ENCODE assay signal across 8 mouse cellular contexts in the genomic region with DNA sequence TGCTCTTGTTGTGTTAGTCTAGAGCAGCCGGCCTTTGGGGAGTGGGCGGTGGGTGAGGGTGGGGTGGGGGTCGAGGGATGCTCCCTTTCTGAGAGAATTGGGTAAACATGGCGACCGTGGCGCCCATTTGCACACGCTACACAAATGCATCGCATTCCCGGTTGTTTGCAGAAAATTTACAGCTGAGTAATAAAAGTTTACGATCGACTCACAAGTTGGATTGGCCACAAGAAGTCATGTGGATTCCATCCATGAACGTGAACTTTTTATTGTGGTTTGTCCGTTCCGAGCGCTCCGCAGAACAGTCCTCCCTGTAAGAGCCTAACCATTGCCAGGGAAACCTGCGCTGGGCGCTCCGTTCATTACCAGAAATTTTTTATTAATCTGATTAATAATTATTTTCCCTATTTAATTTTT. TPM values are rescaled to one million over a fixed set of nuclear protein-coding genes. Genes with fewer than 3 reads are reported as not detected.
DNase-seq lines count a peak whose midpoint lies in the region; ATAC-seq lines count a peak whose summit lies in the region.

A gene (plus strand): TSS at position 319 of the 417 bp plus-strand sequence.

- H3K9ac ChIP-seq in lung, embryonic 16.5 days (ENCODE audit: low read length), result no peak within 1 kb of the TSS
- H3K9ac ChIP-seq in embryonic facial prominence, embryonic 12.5 days, result no peak within 1 kb of the TSS
- H3K9ac ChIP-seq in midbrain, embryonic 14.5 days (replicated peaks; ENCODE audit: low read length), result no peak within 1 kb of the TSS

- peaks cover 92% of the 10 kb centered on the region for H3K27me3 ChIP-seq in lung, embryonic 16.5 days (ENCODE audit: control insufficient read depth, insufficient read depth, low read depth, low read length)
- peaks cover 96% of the 10 kb centered on the region for H3K27me3 ChIP-seq in embryonic facial prominence, embryonic 12.5 days
- peaks cover 97% of the 10 kb centered on the region for H3K27me3 ChIP-seq in midbrain, embryonic 14.5 days (ENCODE audit: control insufficient read depth, insufficient read depth, low read length)

- WGBS in lung, embryonic 16.5 days, result 2% methylated on average over 19 of the region's 19 CpGs
- 1% methylated on average over 19 of the region's 19 CpGs for WGBS in embryonic facial prominence, embryonic 12.5 days
- WGBS in midbrain, embryonic 14.5 days, result under 1% methylated on average over 19 of the region's 19 CpGs

- peak within 1 kb of the TSS; percentile 46 for H3K4me3 ChIP-seq in lung, embryonic 16.5 days (ENCODE audit: low read length)
- H3K4me3 ChIP-seq in embryonic facial prominence, embryonic 12.5 days, result peak within 1 kb of the TSS; percentile 35
- H3K4me3 ChIP-seq in midbrain, embryonic 14.5 days (replicated peaks; ENCODE audit: low read depth, low read length), result peak within 1 kb of the TSS; percentile 27

- no peaks in the 10 kb centered on the region for H3K9me3 ChIP-seq in lung, embryonic 16.5 days (ENCODE audit: control insufficient read depth, low read length)
- no peaks in the 10 kb centered on the region for H3K9me3 ChIP-seq in embryonic facial prominence, embryonic 12.5 days
- H3K9me3 ChIP-seq in midbrain, embryonic 14.5 days (ENCODE audit: control insufficient read depth, low read length), result no peaks in the 10 kb centered on the region

- no peaks in the 10 kb centered on the region for H3K36me3 ChIP-seq in lung, embryonic 16.5 days (ENCODE audit: control insufficient read depth, insufficient read depth, low read length)
- H3K36me3 ChIP-seq in embryonic facial prominence, embryonic 12.5 days, result no peaks in the 10 kb centered on the region
- no peaks in the 10 kb centered on the region for H3K36me3 ChIP-seq in midbrain, embryonic 14.5 days (ENCODE audit: control insufficient read depth, insufficient read depth, low read length)

- H3K4me2 ChIP-seq in lung, embryonic 16.5 days (ENCODE audit: low read depth, low read length), result peak within 1 kb of the TSS; percentile 62
- H3K4me2 ChIP-seq in embryonic facial prominence, embryonic 12.5 days (replicated peaks), result peak within 1 kb of the TSS; percentile 61
- H3K4me2 ChIP-seq in midbrain, embryonic 14.5 days (ENCODE audit: low read length), result peak within 1 kb of the TSS; percentile 49

- no peak for ATAC-seq in lung, embryonic 16.5 days (ENCODE audit: low read depth)
- ATAC-seq in embryonic facial prominence, embryonic 12.5 days (ENCODE audit: insufficient number of reproducible peaks, insufficient read depth, low FRiP score, low TSS enrichment), result no peak
- no peak for ATAC-seq in midbrain, embryonic 14.5 days (ENCODE audit: low FRiP score, low TSS enrichment)
- ATAC-seq in frontal cortex, adult (ENCODE audit: low TSS enrichment), result no peak

- no peaks in the 10 kb centered on the region; the same call in 1 of the 2 replicates for H3K4me1 ChIP-seq in lung, embryonic 16.5 days (replicated peaks; ENCODE audit: control insufficient read depth, insufficient read depth, low read length)
- H3K4me1 ChIP-seq in embryonic facial prominence, embryonic 12.5 days, result peaks cover 11% of the 10 kb centered on the region
- no peaks in the 10 kb centered on the region for H3K4me1 ChIP-seq in midbrain, embryonic 14.5 days (ENCODE audit: control insufficient read depth, insufficient read depth, low read length)

- no peak for DNase-seq in lung, postnatal 10 days
- DNase-seq in kidney, adult 8-10 months, result peak; percentile 63 to 75
- DNase-seq in midbrain, embryonic 14.5 days, result no peak
- no peak for DNase-seq in cerebellum, adult 11 months
- DNase-seq in right cerebral cortex, adult 2 months (ENCODE audit: low spot score in 2 of 2), result no peak

- H3K27ac ChIP-seq in lung, embryonic 16.5 days (ENCODE audit: low read length), result no peak within 1 kb of the TSS
- H3K27ac ChIP-seq in embryonic facial prominence, embryonic 12.5 days, result no peak within 1 kb of the TSS
- no peak within 1 kb of the TSS for H3K27ac ChIP-seq in midbrain, embryonic 14.5 days (replicated peaks; ENCODE audit: low read depth, low read length)

RNA-seq across cellular contexts. Expression of the gene that starts here (rescaled TPM):
- 0.36 TPM in 2 replicates for polyA plus RNA-seq in lung, embryonic 16.5 days (2015; fragmentation: Nextera tagmentation; extraction: Ambion mirVana)
- not detected in 2 replicates for polyA plus RNA-seq in embryonic facial prominence, embryonic 12.5 days (2016; fragmentation: Nextera tagmentation; extraction: Ambion mirVana)
- not detected in 2 replicates for polyA plus RNA-seq in midbrain, embryonic 14.5 days (2014; fragmentation: Nextera tagmentation; extraction: Ambion mirVana)

Comparison
In these comparisons a context has a peak if more than half of its experiments do, and no peak if none do; other contexts are left out.
1. DNase-seq: peak in kidney, adult 8-10 months (2 of 2); none in lung, postnatal 10 days (single experiment), midbrain, embryonic 14.5 days (single experiment), cerebellum, adult 11 months (single experiment) and right cerebral cortex, adult 2 months (0 of 2).
2. Peak in every context shown above with its lines, with median percentiles within 50 percentile points of each other: H3K4me2 ChIP-seq and H3K4me3 ChIP-seq.